Mouse (Mus musculus) megakaryocyte, embryonic 14.5 days (primary cell): ENCODE measurements around the gene Olfr93. TPM values are rescaled to one million over a fixed set of nuclear protein-coding genes. Genes with fewer than 3 reads are reported as not detected.
"Not testable (repeated sequence)": the region's sequence is repeated elsewhere in the genome, so short reads cannot be mapped to it uniquely, and the experiment has no call there.

Source experiments
- H3K27me3 ChIP-seq: replicated peaks from 2 replicates; pipeline ENCODE3; 2012; ENCODE audit warnings: inconsistent platforms
- H3K36me3 ChIP-seq: replicated peaks from 2 replicates; pipeline ENCODE3; 2012; ENCODE audit warnings: low read length, inconsistent platforms, mixed read lengths
- H3K4me1 ChIP-seq: 2 replicates; pipeline ENCODE4 v1.6.1; 2012; ENCODE audit warnings: inconsistent platforms
- H3K4me3 ChIP-seq: replicated peaks from 2 replicates; pipeline ENCODE3; 2012; ENCODE audit warnings: moderate library complexity, mild to moderate bottlenecking, inconsistent platforms
- H3K9me3 ChIP-seq: 2 replicates; pipeline ENCODE4 v1.6.1; 2012; ENCODE audit warnings: inconsistent platforms
- FLI1 ChIP-seq: IDR thresholded peaks from 2 replicates; pipeline ENCODE4 v1.6.1; 2012; ENCODE audit warnings: low read length, inconsistent platforms, mixed read lengths
- GATA1 ChIP-seq: IDR thresholded peaks from 3 replicates; pipeline ENCODE4 v1.6.1; 2012; ENCODE audit warnings: mixed read lengths, low read length, inconsistent platforms, borderline replicate concordance
- polyA plus RNA-seq: library from polyadenylated mRNA; stranded (reverse); fragments of >175 nt; gene quantifications from 2 replicates; pipeline ENCODE4 v1.2.3, GENCODE M21; 2012; ENCODE audit warnings: low replicate concordance; ENCODE audit not compliant: insufficient read depth

Gene Olfr93
- polyA plus RNA-seq, result not detected in 2 replicates

GRCm38 (mm10) chr17:37161394-37161793, at the start of gene Olfr93:
Olfr93 (minus strand) TSS chr17:37161494.
- Histone ChIP-seq H3K4me3 (no peak within 1 kb of the TSS), H3K36me3 (no peaks in the 10 kb centered on the region), H3K9me3 (no peaks in the 10 kb centered on the region), H3K4me1 (no peaks in the 10 kb centered on the region), H3K27me3 (no peaks in the 10 kb centered on the region)
- TF ChIP-seq GATA1, result no peak
- TF ChIP-seq FLI1, result no peak

GRCm38 (mm10) chr17:37203917-37204236, 42.6 kb upstream of the Olfr93 start:
- peaks cover 24% of the 10 kb centered on the region for H3K27me3 ChIP-seq
- TF ChIP-seq FLI1 (no peak), GATA1 (no peak)
- H3K4me1 ChIP-seq, result no peaks in the 10 kb centered on the region
- H3K9me3 ChIP-seq, result no peaks in the 10 kb centered on the region
- H3K4me3 ChIP-seq, result no peak overlapping the region
- H3K36me3 ChIP-seq, result no peaks in the 10 kb centered on the region

GRCm38 (mm10) chr17:37203206-37203916, 42.1 kb upstream of the Olfr93 start:
- TF ChIP-seq FLI1 (no peak), GATA1 (no peak)
- no peaks in the 10 kb centered on the region for H3K9me3 ChIP-seq
- no peaks in the 10 kb centered on the region for H3K36me3 ChIP-seq
- no peaks in the 10 kb centered on the region for H3K4me1 ChIP-seq
- H3K27me3 ChIP-seq, result peaks cover 28% of the 10 kb centered on the region
- H3K4me3 ChIP-seq, result no peak overlapping the region

- Histone ChIP-seq H3K36me3 (no peaks in the 10 kb centered on the region), H3K4me1 (peaks cover 10% of the 10 kb centered on the region), H3K4me3 (no peak within 1 kb of the TSS), H3K9me3 (peaks cover 6% of the 10 kb centered on the region; the same call in 1 of the 2 replicates), H3K27me3 (peaks cover 49% of the 10 kb centered on the region)
- no peak for TF ChIP-seq FLI1
- TF ChIP-seq GATA1, result no peak
Measured at GRCm38 (mm10) chr17:37200894-37201293, 39.6 kb upstream of the Olfr93 start, which contains the start of gene Olfr94. Olfr94 (minus strand) TSS chr17:37200994.

GRCm38 (mm10) chr17:37196845-37197724, 35.8 kb upstream of the Olfr93 start:
- Histone ChIP-seq H3K27me3 (peaks cover 59% of the 10 kb centered on the region), H3K9me3 (peaks cover 6% of the 10 kb centered on the region; the same call in 1 of the 2 replicates), H3K4me3 (peak overlapping the region; percentile 87), H3K4me1 (peaks cover 10% of the 10 kb centered on the region), H3K36me3 (no peaks in the 10 kb centered on the region)
- TF ChIP-seq GATA1, result no peak
- TF ChIP-seq FLI1, result no peak

- H3K27me3 ChIP-seq, result peaks cover 48% of the 10 kb centered on the region
- no peak overlapping the region for H3K4me3 ChIP-seq
- H3K36me3 ChIP-seq, result no peaks in the 10 kb centered on the region
- H3K4me1 ChIP-seq, result peaks cover 10% of the 10 kb centered on the region
- TF ChIP-seq FLI1 (no peak), GATA1 (no peak)
- H3K9me3 ChIP-seq, result peaks cover 6% of the 10 kb centered on the region; the same call in 1 of the 2 replicates
Measured at GRCm38 (mm10) chr17:37194782-37195181, 33.5 kb upstream of the Olfr93 start.

GRCm38 (mm10) chr17:37193656-37194055, 32.4 kb upstream of the Olfr93 start, which contains the start of gene Ubd:
Ubd (plus strand) TSS chr17:37193892.
- peaks cover 6% of the 10 kb centered on the region; the same call in 1 of the 2 replicates for H3K9me3 ChIP-seq
- peaks cover 45% of the 10 kb centered on the region for H3K27me3 ChIP-seq
- H3K36me3 ChIP-seq, result no peaks in the 10 kb centered on the region
- H3K4me1 ChIP-seq, result peaks cover 10% of the 10 kb centered on the region
- TF ChIP-seq FLI1 (no peak), GATA1 (no peak)
- no peak within 1 kb of the TSS for H3K4me3 ChIP-seq

GRCm38 (mm10) chr17:37193032-37193431, 31.7 kb upstream of the Olfr93 start:
- TF ChIP-seq GATA1 (no peak), FLI1 (no peak)
- peaks cover 6% of the 10 kb centered on the region; the same call in 1 of the 2 replicates for H3K9me3 ChIP-seq
- H3K4me1 ChIP-seq, result peaks cover 10% of the 10 kb centered on the region
- no peaks in the 10 kb centered on the region for H3K36me3 ChIP-seq
- no peak overlapping the region for H3K4me3 ChIP-seq
- peaks cover 38% of the 10 kb centered on the region for H3K27me3 ChIP-seq

- no peak overlapping the region for H3K4me3 ChIP-seq
- no peaks in the 10 kb centered on the region for H3K4me1 ChIP-seq
- H3K36me3 ChIP-seq, result no peaks in the 10 kb centered on the region
- no peaks in the 10 kb centered on the region for H3K9me3 ChIP-seq
- no peak for TF ChIP-seq GATA1
- TF ChIP-seq FLI1, result no peak
- H3K27me3 ChIP-seq, result peaks cover 16% of the 10 kb centered on the region
Measured at GRCm38 (mm10) chr17:37190711-37191110, 29.4 kb upstream of the Olfr93 start.

GRCm38 (mm10) chr17:37185474-37185873, 24.2 kb upstream of the Olfr93 start:
- peaks cover 2% of the 10 kb centered on the region for H3K27me3 ChIP-seq
- H3K4me3 ChIP-seq, result peak overlapping the region; percentile 84
- peaks cover 4% of the 10 kb centered on the region for H3K4me1 ChIP-seq
- no peaks in the 10 kb centered on the region for H3K9me3 ChIP-seq
- TF ChIP-seq GATA1 (no peak), FLI1 (no peak)
- H3K36me3 ChIP-seq, result no peaks in the 10 kb centered on the region

- not testable (repeated sequence) for H3K27me3 ChIP-seq, H3K4me1 ChIP-seq, H3K4me3 ChIP-seq, H3K9me3 ChIP-seq, H3K36me3 ChIP-seq
Measured at GRCm38 (mm10) chr17:37131366-37131765, 29.9 kb downstream of the Olfr93 start.
